Mouse (Mus musculus) adrenal gland, postnatal 36 days (tissue): ENCODE data around the gene Zfp771. TPM values are rescaled to one million over a fixed set of nuclear protein-coding genes. Genes with fewer than 3 reads are reported as not detected.
A peak's percentile ranks its signal among the peaks of the same experiment; 100 is the strongest.
"Not testable (repeated sequence)": the region's sequence is repeated elsewhere in the genome, so short reads cannot be mapped to it uniquely, and the experiment has no call there.

Experiments
- DNase-seq, 2 experiments: peaks; one replicate each; pipeline ENCODE4 v3.0.0; 2021; ENCODE audit warnings: mixed read lengths in 1 of 2
- total RNA-seq, 2 experiments: library from RNA; stranded (reverse); gene quantifications; 2 replicates each; pipeline ENCODE4 v1.2.3; 2021

Zfp771 gene
- total RNA-seq, 2 experiments from 2014 or later, result 28.0 to 34.2 TPM

- DNase-seq, result no peak
These were observed 26.0 kb upstream of the Zfp771 start for GRCm38 (mm10) chr7:127217901-127218642.

- DNase-seq, result no peak
These were observed 25.4 kb upstream of the Zfp771 start for GRCm38 (mm10) chr7:127218670-127219069.

GRCm38 (mm10) chr7:127220440-127220839 lies 23.6 kb upstream of the Zfp771 start:
- DNase-seq, result no peak

GRCm38 (mm10) chr7:127223106-127223505 lies 21.0 kb upstream of the Zfp771 start:
- no peak for DNase-seq

DNA sequence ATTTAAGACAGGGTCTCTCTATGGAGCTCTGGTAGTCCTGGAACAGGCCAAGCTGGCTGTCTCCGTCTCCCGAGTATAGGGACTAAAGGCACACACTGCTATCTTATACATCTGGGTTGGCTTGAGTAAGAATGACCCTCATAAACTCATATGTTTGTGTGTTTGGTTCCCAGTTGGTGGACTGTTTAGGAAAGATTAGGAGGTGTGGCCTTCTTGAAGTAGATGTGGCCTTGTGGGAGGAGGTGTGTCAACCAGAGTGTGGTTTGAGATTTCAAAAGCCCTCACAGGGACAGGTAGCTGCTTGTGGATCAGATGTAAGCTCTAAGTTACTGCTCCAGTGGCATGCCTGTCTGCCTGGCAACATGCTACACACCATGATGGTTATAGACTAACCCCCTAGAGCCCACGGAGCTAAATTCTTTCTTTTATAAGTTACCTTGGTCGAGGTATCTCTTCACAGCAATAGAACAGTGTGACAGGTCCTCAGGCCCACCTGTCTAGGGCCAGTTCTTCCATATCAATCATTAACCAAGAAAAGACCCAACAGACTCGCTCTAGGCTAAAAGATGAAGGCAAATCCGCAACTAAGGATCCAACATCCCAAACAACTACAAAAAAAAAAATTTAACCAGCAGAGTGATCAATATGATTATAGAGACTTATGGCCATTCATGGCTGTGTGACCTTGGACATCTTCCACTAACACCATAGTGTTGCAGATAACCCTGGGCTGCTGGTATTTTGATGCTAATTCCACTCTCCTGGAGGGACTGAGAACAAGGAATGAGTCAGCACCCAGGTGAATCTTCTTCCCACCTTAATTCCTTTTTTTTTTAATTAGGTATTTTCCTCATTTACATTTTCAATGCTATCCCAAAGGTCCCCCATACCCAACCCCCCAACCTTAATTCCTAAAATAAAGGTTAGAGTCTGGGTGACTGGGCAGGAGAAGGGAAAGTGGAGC lies 20.3 kb upstream of the Zfp771 start:
- DNase-seq, result no peak

GRCm38 (mm10) chr7:127224616-127225015 lies 19.5 kb upstream of the Zfp771 start:
- no peak for DNase-seq

DNA sequence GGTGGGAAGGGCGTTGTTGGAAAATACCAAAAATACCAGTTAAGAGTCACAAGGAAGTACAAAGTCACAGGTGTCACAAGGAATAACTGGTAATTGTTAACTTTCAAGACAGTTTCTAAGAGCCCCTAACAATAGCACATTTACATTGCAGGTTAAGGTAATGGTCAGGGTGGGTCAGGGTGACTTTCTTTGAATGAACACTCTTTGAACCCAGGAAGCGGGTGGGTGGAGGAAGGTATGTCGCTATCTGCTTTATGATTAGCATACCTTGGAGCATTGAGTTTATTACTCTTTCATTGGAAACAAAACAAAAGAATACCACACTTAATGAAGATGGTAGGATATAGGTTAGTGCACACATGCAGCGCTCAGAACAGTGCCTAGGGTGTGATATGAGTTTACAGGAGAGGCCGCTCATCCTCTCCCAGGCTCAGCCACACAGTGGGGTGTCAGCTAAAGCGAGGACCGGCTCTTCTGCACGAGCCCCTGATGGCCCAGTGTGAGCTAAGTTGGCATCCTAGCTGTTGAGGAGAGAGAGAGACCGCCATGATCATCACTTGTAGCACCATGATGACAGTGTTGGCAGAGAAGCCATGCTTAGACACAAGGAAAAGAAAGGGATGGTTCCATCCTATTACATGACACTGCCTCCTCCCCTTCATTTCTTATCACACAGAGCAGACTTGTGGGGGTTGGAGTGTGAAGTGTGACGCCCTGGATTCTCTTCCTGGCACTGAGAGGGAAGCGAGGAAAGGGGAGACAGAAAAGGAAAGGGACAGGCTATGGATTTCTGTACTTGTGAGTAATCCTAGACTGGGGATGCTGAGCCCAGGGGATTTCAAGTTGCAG lies 18.7 kb upstream of the Zfp771 start:
- no peak for DNase-seq

GRCm38 (mm10) chr7:127228615-127229303 lies 15.3 kb upstream of the Zfp771 start:
- DNase-seq, result peak; percentile 83 to 90

- no peak for DNase-seq
These were observed 12.7 kb upstream of the Zfp771 start for GRCm38 (mm10) chr7:127231376-127231775.

DNA sequence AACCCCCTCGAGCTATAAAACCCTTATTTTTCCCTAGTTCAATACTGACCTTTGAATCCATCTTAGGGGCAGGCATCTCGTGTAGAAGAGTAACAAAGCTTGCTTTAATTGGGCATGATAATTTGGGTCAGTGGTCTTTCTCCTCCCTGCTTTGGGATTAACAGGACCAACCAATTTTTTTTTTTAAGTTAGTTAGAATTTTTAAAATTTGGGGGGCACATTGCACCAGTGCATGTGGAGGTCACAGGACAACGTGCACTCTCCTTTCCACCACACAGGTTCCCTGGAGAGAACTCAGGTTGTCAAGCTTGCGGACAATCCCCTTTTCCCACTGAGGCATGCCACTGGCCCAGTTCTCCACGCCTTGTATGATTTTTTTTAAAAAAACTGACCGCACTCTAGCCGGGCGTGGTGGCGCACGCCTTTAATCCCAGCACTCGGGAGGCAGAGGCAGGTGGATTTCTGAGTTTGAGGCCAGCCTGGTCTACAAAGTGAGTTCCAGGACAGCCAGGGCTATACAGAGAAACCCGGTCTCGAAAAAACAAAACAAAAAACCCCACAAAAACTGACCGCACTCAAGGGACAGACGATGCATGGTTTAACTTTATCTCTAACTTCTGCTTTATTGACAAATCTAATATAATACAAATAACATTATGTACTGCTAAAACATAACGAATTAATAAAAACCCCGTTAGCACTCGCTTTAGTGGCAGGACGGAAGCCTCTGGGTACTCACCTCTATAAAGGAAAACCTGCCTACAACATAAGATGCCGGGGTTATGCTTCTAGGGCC lies 12.1 kb upstream of the Zfp771 start:
- no peak for DNase-seq

- DNase-seq, result peak; percentile 89 to 93
These were observed 11.3 kb upstream of the Zfp771 start, which contains the start of the genes Zfp553 and Sept1 for GRCm38 (mm10) chr7:127232622-127233367. TSS of gene Zfp553 (plus strand) at chr7:127233061. TSS of gene Sept1 (minus strand) at chr7:127233130.

DNA sequence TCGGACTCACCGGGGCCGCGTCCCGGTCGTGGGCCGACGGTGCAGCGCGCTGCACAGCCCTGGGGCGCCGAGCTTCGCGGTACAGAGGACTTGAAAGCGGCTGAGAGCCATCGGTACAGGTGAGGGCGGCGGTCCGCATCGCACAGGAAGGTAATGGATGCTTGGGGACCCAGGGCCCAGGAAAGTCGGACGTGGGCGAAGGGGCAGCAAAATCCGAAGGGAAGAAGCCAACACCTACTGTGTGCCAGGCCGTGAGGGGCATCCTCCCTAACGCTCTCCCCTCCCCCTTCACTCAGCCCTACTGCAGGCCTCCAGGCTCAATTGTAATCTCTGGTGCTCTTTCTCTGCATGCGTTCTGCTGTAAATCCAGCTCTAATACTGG lies 10.7 kb upstream of the Zfp771 start:
- DNase-seq, result peak; percentile 32 to 51

GRCm38 (mm10) chr7:127233765-127234164 lies 10.3 kb upstream of the Zfp771 start:
- no peak for DNase-seq

- peak in 1 of 2 experiments; percentile 43 for DNase-seq
These were observed 9.3 kb upstream of the Zfp771 start for GRCm38 (mm10) chr7:127234777-127235176.

DNA sequence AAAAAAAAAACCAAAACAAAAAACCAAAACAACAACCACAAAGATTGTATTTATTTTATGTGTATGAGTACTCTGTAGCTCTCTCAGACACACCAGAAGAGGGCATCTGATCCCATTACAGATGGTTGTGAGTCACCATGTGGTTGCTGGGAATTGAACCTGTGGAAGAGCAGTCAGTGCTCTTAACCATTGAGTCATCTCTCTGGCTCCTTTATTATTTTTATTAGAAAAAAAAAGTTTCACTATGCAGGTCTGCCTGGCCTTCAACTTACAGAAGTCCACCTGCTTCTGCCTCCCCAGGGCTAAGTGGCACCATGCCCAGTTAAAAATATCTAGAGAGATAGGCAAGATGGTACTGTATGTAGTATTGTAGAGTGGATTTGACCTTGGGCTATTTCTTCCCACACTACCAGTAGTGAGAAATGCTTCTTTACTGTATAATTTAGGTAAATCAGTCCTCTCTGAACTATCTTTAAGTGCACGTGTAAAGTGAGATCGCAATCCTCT lies 660 bp upstream of the Zfp771 start:
- DNase-seq, result no peak

DNA sequence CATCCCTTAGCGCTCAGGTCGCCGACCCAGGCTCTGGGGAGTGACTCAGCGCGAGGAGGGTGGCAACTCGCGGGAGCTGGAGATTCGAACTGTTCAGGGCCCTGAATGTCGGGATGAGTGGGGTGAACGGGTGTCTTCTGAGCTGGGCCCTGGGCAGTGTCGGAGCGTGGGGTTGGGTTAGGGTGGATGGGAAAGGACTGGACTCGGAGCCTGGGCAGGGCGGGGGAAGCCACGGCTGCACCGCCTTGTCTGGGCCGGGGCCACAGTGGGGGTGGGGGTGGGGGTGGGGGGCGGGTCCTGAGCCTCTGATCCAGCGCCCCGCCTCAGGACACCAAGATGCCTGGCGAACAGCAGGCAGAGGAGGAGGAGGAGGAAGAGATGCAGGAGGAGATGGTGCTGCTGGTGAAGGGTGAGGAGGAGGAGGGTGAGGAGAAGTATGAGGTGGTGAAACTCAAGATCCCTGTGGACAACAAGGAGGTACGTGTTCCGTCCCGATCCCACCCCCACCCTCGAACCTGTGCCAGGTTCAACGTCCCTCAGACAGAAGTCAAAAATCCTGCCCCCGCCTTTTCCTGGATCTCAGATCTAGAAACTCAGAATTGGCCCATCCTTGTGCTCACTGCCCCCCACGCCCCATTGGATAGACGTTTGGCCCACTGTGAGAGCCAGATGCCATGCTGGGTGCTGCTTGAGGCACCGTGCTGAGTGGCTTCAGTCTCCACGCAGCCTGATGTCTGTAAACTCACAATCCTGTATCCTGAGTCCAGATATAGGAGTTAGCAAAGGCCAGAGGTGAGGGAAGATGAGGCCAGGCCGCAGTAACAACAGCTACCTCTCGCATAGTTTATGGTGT lies 810 bp downstream of the Zfp771 start:
- peak in 1 of 2 experiments; percentile 63 for DNase-seq

- not testable (repeated sequence) for DNase-seq
These were observed 6.4 kb downstream of the Zfp771 start for GRCm38 (mm10) chr7:127250511-127250910.

- no peak for DNase-seq
These were observed 8.3 kb downstream of the Zfp771 start for GRCm38 (mm10) chr7:127252414-127252813.

DNA sequence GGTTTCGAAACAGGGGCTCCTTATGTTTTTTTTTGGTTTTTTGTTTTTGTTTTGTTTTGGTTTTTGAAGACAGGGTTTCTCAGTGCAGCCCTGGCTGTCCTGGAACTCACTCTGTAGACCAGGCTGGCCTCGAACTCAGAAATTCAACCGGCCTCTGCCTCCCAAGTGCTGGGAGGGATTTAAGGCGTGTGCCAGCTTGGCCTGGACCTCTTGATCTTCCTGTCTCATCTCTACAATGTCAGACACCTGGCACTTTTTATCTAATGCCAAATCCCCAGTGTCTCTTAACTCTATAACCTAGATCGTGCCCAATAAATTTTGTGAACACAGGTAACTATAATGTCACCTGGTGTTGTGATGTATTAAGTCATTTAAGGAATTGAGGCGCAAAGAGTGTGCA lies 9.3 kb downstream of the Zfp771 start:
- DNase-seq, result no peak
